Mouse (Mus musculus): ENCODE results near the gene Ddx19a. TPM values are rescaled to one million over a fixed set of nuclear protein-coding genes. Genes with fewer than 3 reads are reported as not detected.
"Not testable (repeated sequence)": the region's sequence is repeated elsewhere in the genome, so short reads cannot be mapped to it uniquely, and the experiment has no call there.

Gene Ddx19a
- total RNA-seq, 1 experiment from 2014 or later, result 26.0 TPM

DNA sequence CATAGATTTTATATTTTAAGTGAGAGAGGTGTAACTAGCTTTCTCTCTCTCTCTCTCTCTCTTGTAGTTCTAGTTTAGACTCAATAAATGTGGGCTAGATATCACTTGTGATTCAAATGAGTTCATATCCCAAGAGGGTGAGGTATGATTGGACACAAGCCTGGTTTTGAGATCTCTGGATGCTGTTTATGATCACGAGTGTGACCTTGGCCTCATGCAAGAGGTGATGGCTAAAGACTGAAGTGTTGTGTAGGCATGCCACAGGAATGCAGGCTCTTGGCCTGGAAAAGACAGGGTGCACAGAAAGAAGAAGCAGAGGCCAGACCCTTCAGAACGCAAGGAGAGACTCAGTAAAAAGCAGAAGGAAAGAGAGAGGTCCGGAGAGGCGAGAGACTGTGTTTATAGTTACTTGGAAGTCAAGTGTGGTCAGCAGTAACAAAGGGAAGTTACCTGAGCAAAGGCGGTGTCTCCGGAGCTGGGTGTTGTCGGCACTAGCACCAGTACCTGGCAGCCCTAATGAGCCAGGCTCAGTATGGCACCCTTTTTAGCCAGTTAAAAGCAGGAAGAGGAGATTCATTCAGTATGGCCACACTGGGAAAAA, 53.2 kb downstream of the Ddx19a start:
- ATAC-seq (replicated peaks; ENCODE audit: insufficient number of reproducible peaks, low FRiP score, low TSS enrichment, poor library complexity, severe bottlenecking), result no peak

DNA sequence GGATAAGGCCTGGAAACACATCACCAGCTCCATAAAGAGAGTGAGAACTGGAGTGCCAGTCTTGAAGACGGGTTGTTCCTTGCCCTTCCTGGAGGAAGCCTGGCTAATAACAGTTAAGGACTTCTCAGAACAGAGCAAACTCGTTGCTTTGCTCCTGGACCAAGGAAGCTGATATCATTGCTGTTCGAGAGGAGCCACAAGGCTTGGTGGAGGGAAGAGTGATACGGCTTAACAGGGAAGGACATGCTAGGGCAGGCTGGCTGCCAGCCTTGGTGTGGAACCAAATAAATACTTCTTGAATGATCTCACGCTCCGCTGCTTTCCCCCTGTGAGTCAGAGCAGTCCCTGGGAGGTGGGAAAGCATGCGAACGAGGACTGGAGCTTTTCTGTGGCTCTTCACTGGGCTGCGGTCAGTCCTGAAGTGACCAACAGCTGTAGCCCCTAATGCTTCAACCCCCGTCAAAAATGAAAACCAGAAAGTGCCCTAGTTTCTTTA, 56.1 kb downstream of the Ddx19a start:
- ATAC-seq (replicated peaks; ENCODE audit: insufficient number of reproducible peaks, low FRiP score, low TSS enrichment, poor library complexity, severe bottlenecking), result no peak

DNA sequence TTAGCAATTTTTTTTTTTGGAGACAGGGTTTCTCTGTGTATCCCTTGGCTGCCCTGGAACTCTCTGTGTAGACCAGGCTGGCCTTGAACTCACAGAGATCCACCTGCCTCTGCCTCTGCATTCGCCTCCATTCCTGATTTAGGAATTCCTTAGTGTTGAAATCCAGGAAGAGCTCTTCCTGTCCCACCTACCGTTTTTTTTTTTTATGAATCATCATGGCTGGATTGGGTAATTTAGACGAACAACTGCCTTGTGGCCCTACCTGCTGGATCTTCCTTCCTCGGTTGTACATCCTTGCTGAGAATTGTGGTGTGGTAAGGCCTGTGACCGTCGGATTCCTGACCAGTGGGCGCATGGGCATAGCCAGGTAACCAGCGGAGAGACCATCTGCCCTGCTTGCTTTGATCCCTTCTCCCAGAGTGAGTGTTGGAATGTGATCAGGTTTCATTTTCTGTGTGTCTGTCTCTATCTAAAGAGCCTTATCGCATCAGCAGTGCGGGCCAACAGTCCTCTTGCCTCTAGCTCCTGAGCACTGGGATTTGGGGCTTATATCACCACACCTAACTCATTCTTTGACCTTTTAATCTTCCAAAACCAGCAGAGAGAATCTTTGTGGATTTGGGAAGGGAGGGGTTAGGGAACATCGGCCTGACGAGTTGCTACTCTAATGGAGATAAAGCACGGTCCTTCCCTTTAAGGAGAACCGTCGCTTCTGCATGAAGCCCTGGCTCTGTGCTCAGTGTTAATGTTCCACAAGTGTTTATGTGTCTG, 56.7 kb downstream of the Ddx19a start:
- no peak for ATAC-seq (replicated peaks; ENCODE audit: insufficient number of reproducible peaks, low FRiP score, low TSS enrichment, poor library complexity, severe bottlenecking)

DNA sequence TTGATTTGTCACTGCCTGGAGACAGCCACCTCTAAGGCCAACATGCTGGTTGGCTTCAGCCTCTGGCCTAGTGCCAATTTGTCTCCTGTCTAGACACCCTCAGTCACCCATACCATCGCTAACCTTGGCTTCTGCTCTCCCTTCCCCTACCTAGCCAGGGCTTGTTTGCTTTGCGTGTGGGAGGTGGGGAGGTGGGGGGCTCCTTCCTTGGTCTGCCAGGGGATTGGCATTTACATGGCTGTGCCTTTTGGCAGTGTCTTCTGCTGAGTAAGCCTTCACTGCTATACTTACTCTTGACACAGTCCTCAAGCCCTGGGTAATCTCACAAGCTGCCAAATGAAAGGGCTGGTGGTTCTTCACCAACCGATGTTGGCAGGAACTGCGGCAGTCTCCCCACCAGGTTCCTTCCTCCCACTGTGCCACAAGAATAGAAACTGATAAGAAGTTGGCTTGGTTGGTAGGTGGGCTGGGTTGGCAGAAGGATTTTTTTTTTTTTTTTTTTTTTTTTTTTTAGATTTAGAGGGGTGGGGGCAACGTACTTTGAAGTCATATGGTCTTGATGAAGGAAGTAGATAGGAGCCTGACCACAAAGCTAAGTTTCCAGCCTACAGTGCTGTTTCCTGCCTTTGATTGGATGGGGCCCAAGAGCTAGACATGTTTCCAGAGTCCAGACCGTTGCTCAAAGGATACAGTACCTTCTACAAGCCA, 58.6 kb downstream of the Ddx19a start:
- ATAC-seq (replicated peaks; ENCODE audit: insufficient number of reproducible peaks, low FRiP score, low TSS enrichment, poor library complexity, severe bottlenecking), result 0 out of 2 replicates have a peak, but pooled peaks have one; percentile 42

DNA sequence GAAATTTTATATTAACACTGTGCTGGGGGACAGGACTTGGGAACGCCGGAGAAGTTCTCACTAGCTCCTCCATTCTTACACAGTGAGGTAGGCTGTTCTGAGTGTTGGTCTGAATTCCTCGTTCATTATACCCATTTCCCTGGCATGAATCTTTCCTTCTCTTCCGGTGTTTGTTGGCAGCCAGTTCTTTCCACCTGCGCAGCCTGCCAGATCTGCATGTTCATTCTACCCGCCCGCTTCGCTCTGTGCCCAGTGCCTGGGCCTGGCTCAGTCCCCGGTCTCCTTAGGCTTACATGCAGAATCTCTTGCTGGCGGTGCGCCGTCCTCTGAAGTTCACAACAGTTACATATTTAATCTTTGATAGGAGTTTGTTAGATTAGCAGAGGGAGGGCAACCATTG, 61.4 kb downstream of the Ddx19a start:
- ATAC-seq (replicated peaks; ENCODE audit: insufficient number of reproducible peaks, low FRiP score, low TSS enrichment, poor library complexity, severe bottlenecking), result no peak

DNA sequence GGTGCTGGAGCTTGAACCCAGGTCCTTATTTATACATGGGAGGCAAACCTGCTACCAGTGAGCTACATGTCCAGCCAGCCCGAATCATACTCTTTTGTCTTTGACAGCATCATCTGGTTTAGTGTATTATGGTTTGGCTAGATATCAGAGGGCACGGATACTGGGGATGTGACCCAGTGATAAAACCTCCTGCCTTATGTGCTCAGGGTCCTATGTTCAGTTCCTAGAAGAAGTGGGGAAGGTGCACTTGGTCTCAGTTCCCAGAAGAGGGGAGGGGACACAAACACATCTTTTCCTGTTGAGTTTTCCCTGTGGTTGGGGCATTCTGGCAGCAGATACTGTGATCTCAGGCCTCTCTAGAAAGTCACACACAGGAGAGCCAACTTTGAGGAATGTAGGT, 64.3 kb downstream of the Ddx19a start:
- no peak for ATAC-seq (replicated peaks; ENCODE audit: insufficient number of reproducible peaks, low FRiP score, low TSS enrichment, poor library complexity, severe bottlenecking)

DNA sequence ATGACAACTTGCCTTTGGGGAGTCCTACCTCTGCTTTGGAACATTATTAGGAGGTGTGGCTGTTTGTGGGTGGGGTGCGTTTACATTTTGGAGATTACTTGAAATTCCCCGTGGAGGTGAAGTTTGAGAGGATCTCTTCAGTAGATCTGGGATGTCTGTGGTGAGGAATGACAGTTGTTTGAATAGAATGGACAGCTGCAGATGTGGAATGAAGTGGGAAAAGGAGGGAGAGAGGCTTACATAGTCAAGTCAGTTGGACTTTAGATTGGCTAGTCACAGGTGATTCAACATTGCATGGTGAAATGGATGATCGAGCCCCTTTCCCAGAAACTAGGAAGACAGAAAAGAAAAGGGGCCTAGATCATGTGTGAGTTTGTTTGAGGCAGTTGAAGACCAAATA, 65.2 kb downstream of the Ddx19a start:
- no peak for ATAC-seq (replicated peaks; ENCODE audit: insufficient number of reproducible peaks, low FRiP score, low TSS enrichment, poor library complexity, severe bottlenecking)

DNA sequence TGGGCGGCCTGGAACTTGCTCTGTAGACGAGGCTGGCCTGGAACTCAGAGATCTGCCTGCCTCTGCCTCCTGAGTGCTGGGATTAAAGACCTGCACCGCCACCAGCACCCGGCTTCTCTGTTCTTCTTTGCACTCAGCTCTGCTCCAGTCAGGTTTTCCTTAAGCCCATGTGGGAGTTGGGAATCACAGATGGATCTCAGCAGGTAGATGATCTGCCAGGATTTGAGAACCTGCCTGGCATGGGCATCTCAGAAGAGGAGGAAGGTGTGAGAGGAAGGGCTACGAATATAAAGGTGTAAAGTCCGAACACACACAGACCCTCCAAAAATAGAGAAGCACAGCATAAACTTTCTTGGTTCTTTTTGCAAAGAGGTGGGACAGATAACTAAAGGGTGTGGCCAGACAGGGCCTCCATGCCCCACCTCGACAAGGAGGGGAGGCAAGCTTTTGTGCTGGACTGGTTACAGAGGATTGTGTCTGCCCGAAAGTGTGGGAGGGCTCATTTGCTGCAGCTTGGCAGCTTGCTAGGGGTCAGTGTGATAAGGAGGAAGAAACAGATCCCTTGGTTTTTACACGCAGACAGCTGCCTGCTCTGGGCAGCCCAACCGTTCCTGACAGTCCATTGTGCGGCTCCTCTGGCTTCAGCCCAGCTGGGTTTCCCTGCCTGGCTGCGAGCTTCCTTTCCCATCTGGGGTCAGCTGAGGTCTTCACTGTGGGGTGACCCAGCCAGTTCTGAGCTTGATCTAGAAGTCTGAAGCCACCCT, 66.2 kb downstream of the Ddx19a start:
- no peak for ATAC-seq (replicated peaks; ENCODE audit: insufficient number of reproducible peaks, low FRiP score, low TSS enrichment, poor library complexity, severe bottlenecking)

DNA sequence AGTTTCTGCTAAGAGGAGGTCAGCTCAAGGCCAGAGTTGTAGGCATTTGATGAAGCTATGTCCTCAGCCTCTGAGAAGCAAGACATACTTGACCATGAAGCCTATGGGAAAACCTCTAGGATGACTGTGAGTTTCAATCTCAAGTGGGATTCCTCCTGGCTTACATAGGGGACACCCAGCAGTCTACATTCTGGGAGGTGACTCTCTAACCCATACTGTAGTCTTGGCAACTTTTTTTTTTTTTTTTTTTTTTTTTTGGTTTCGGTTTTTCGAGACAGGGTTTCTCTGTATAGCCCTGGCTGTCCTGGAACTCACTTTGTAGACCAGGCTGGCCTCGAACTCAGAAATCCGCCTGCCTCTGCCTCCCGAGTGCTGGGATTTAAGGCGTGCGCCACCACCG, 67.9 kb downstream of the Ddx19a start:
- ATAC-seq (replicated peaks; ENCODE audit: insufficient number of reproducible peaks, low FRiP score, low TSS enrichment, poor library complexity, severe bottlenecking), result not testable (repeated sequence)

DNA sequence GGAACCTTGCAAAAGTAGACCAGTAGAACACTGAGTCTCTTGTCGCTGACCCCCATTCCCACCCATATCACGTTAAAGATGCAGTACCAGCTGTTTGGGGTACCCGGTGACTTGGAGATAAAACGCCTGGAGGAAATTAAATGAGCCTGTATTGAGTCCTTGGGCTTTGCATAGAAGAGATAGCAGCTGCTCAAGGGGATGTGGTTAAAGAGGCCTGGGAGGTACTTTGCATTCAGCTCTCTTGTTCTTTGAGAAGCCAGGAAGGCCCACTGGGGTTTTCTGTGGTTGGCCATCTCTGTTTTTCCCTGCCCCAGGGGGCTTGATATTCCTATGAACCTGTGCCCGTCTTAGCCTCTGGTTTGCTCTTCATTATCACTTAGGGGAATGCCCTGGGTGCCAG, 68.5 kb downstream of the Ddx19a start:
- no peak for ATAC-seq (replicated peaks; ENCODE audit: insufficient number of reproducible peaks, low FRiP score, low TSS enrichment, poor library complexity, severe bottlenecking)

DNA sequence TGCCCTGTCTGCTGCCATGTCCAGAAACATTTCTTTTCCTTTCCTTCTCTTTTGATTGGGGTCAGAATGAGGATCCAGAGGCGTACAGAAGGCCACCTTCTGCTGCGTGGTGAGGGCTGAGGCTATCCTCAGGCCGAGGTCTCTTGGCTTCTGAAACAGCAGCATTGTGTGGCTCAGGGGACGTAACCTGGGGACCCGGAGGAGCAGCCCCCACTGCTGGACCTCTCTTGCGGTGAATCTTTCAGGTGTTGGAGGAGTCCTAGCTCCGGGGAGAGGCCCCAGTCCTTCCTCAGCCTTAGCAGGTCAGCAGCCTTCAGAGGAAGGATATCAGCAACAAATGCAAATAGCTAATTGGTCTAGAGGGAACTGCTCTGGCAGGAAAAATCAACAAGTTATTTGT, 69.2 kb downstream of the Ddx19a start:
- ATAC-seq (replicated peaks; ENCODE audit: insufficient number of reproducible peaks, low FRiP score, low TSS enrichment, poor library complexity, severe bottlenecking), result no peak

DNA sequence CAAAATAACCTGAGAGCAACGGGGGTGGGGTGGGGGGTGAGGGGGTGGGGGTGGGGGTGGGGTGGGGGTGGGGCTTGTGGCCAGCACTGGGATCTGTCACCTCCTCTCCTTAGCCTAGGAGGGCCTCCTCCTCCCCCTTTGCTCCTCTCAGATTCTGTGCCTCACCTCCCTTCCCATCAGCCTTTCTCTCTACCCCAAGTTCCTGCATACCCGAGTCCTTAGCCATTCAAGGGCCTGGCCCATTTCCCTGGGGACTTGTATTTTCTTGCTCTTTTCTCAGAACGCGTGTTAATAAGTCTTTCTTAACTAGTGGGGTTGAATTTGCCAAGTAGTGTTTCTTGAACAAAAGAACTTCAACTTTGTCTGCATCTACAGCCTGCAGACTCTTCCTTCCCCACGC, 70.9 kb downstream of the Ddx19a start:
- no peak for ATAC-seq (replicated peaks; ENCODE audit: insufficient number of reproducible peaks, low FRiP score, low TSS enrichment, poor library complexity, severe bottlenecking)

DNA sequence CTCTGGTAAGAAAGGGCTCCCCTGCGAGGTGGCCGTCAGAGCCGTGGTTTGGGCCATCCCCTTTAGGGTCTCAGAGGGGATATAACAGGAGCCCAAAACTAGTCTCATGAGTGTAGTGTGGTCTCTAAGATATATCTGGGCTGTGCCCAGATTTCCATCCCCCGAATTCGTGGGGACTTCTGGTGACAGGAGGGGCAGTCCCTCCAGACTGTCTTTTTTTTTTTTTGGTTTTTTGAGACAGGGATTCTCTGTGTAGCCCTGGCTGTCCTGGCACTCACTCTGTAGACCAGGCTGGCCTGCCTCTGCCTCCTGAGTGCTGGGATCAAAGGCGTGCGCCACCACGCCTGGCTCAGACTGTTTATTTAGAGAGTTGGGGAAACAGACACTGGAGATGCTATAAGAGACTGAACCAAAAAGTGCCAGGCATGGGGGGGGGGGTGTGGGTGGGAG, 71.9 kb downstream of the Ddx19a start:
- ATAC-seq (replicated peaks; ENCODE audit: insufficient number of reproducible peaks, low FRiP score, low TSS enrichment, poor library complexity, severe bottlenecking), result no peak

Other genes with a start within 250 kb of the Ddx19a start
- not detected in 3 replicates for gene Il34, start 191.9 kb downstream of the Ddx19a start, total RNA-seq (2017)
- 31.6 to 42.9 TPM (median 40.7 TPM) in 3 replicates for gene Cog4, start 151.2 kb downstream of the Ddx19a start, total RNA-seq (2017)
- 79.7 to 124 TPM (median 114 TPM) in 3 replicates for gene Sf3b3, start 151.0 kb downstream of the Ddx19a start, total RNA-seq (2017)
- 2.9 to 7.2 TPM (median 2.9 TPM) in 3 replicates for gene Fuk, start 95.3 kb downstream of the Ddx19a start, total RNA-seq (2017)
- gene St3gal2, start 77.9 kb downstream of the Ddx19a start, total RNA-seq (2017), result 3.6 to 10.5 TPM (median 5.7 TPM) in 3 replicates
- gene Ddx19b, start 34.0 kb upstream of the Ddx19a start, total RNA-seq (2017), result 11.0 to 15.2 TPM (median 14.4 TPM) in 3 replicates
- gene Aars, start 35.3 kb upstream of the Ddx19a start, total RNA-seq (2017), result 21.3 to 43.8 TPM (median 39.0 TPM) in 3 replicates
- 3.1 to 8.9 TPM (median 5.7 TPM) in 3 replicates for gene Exosc6, start 58.5 kb upstream of the Ddx19a start, total RNA-seq (2017)
- gene Clec18a, start 94.6 kb upstream of the Ddx19a start, total RNA-seq (2017), result not detected in 3 replicates
- gene Pdpr, start 96.8 kb upstream of the Ddx19a start, total RNA-seq (2017), result 14.7 to 21.9 TPM (median 18.5 TPM) in 3 replicates